Mouse (Mus musculus): ENCODE results near the gene Palld.

GRCm38 (mm10) chr8:61497110-61497509, 405.4 kb downstream of the Palld start:
- TF ChIP-seq GATA1 (IDR thresholded peaks at IDR 0.05; ENCODE audit: borderline replicate concordance, low read length) (no peak), FLI1 (IDR thresholded peaks at IDR 0.05; ENCODE audit: low read length) (no peak)
